Mouse (Mus musculus): ENCODE results near the gene Smim14.

- TF ChIP-seq CTCF (IDR thresholded peaks at IDR 0.05; ENCODE audit: borderline replicate concordance, control insufficient read depth, extremely low read depth, insufficient read depth, low read length, poor library complexity) (no peak), POLR2A (IDR thresholded peaks at IDR 0.05; ENCODE audit: control insufficient read depth, extremely low read depth, insufficient read depth, low read length, poor library complexity) (no peak)
Measured at GRCm38 (mm10) chr5:65424215-65424614, 112.8 kb downstream of the Smim14 start.

Data from thymus, adult 2 months (tissue).